Mouse (Mus musculus) cerebellum, adult 2 months (tissue): ENCODE results near the gene Vmn1r217.

ENCODE experiments used
- CTCF ChIP-seq: fragments of 200-500 bp; IDR thresholded peaks from 2 replicates; pipeline ENCODE4 v1.5.1; 2011; ENCODE audit warnings: low read depth, mild to moderate bottlenecking, control low read depth, low read length, moderate library complexity, borderline replicate concordance; ENCODE audit not compliant: insufficient read depth
- POLR2A ChIP-seq: fragments of 200-500 bp; IDR thresholded peaks from 2 replicates; pipeline ENCODE4 v1.6.1; 2011; ENCODE audit warnings: low read length, control low read depth, borderline replicate concordance; ENCODE audit not compliant: insufficient read depth

DNA sequence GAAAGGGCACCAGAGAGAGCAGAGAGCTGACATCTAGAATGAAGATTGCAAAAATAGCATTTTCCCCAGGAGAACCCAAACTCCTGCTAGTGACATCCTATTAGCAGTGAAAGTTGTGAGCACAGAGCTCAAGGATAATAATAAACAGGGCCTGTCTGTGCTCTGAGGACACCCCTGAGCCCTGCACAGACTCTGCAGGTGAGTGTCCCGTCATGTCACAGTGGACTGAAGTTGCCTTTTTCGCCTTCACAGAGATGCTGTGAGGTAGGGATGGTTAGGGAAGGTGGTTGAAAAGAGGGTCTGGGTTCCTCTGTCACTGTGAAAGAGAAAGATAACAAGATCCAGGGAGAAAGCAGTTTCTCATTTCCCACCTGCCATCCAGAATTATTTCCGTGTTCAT is 15.1 kb upstream of the Vmn1r217 start, which contains the start of gene Vmn1r218:
- TF ChIP-seq CTCF, result no peak
- TF ChIP-seq POLR2A, result no peak
